Mouse (Mus musculus) lung, postnatal 4 days (tissue): ENCODE measurements around the gene Klk1b9.
"Not testable (repeated sequence)": the region's sequence is repeated elsewhere in the genome, so short reads cannot be mapped to it uniquely, and the experiment has no call there.

Experiments used
- DNase-seq, 2 experiments: peaks; one replicate each; pipeline ENCODE4 v3.0.0; 2021

Gene Klk1b9

GRCm38 (mm10) chr7:43975761-43976160 is at the start of gene Klk1b9:
Gene Klk1b9, plus strand, starts transcription at chr7:43976061.
- not testable (repeated sequence) for DNase-seq

- DNase-seq, result no peak
These were observed 47.3 kb upstream of the Klk1b9 start for GRCm38 (mm10) chr7:43928521-43928920.

DNA sequence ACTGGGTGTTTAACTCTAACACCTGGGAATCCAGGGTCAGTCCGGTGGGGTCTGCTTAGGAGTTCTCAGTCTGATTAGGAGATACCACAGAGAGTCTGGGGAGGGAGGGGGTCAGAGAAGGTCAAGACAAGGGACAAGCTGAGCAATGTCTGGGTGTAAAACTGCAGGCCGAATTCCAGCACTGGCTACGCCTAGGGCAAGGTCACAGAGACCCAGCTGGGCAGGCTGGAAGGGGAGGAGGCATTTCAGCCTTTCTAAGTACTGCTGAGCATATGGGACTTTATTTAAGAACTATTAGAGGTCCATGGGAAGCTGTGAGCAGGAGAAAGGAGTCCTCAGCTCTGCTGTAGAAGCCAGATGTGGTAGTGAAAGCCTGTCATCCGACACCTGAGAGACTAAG is 43.5 kb upstream of the Klk1b9 start:
- no peak for DNase-seq

GRCm38 (mm10) chr7:43933440-43933839 is 42.4 kb upstream of the Klk1b9 start, which contains the start of gene Klk15:
Gene Klk15, plus strand, starts transcription at chr7:43933740.
- DNase-seq, result no peak

DNA sequence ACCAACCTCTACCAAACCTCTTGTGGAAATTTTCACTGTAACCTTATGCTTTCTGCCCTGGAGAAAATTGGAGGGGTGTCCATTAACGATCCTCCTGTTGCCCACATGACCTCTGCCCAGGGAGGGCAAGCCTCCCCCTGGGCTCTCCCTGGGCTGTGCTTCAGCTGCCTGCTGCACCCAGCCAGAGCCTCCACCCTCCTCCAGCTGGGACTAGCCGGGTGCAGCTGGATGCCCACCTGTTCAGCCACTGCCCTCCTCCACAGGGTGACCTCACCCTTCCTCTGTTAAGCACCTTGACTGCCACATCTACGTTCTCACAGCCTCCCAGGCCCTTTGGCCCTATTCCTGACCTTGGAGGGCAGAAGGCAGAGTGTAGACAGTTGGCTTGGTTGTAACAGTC is 41.1 kb upstream of the Klk1b9 start:
- no peak for DNase-seq

GRCm38 (mm10) chr7:43936551-43936950 is 39.3 kb upstream of the Klk1b9 start:
- no peak for DNase-seq

GRCm38 (mm10) chr7:43942293-43942692 is 33.6 kb upstream of the Klk1b9 start:
- DNase-seq, result not testable (repeated sequence)

DNA sequence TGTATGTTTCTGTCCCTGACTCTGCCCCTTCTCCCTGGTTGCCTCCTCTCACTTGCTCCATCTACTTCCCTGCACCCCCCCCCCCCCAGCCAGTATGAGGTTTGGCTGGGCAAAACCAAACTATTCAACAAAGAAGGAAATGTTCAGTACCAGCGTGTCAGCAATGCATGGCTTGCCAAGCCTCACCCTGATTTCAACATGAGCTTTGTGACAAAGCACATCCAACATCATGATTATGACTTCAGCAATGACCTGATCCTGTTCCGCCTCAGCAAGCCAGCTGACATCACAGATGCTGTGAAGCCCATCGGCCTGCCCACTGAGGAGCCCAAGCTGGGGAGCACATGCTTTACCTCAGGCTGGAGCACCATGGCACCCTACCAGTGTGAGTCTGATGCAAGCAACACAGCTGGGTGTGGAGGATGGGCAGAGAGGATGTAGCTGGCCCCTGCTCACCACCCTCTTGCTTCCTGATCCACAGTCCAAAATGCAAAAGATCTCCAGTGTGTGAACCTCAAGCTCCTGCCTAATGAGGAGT is 31.1 kb upstream of the Klk1b9 start:
- DNase-seq, result no peak

GRCm38 (mm10) chr7:43950364-43950763 is 25.5 kb upstream of the Klk1b9 start, which contains the start of gene Klk1b8:
Gene Klk1b8, plus strand, starts transcription at chr7:43950664.
- no peak for DNase-seq

DNA sequence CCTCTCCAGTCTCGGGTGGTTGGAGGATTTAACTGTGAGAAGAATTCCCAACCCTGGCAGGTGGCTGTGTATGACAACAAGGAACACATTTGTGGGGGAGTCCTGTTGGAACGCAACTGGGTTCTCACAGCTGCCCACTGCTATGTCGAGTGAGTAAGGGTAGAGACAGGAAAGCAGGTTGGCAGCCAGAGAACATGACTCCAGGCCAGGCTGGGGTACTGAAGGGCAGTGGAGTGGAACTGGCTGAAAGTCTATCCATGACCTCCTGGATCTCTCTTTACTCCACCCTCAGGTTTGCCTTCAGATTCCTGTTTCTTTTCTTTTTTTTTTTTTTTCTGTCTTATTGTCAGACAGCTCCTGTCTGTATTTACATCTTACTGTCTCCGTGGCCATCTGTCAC is 23.2 kb upstream of the Klk1b9 start:
- DNase-seq, result no peak

DNA sequence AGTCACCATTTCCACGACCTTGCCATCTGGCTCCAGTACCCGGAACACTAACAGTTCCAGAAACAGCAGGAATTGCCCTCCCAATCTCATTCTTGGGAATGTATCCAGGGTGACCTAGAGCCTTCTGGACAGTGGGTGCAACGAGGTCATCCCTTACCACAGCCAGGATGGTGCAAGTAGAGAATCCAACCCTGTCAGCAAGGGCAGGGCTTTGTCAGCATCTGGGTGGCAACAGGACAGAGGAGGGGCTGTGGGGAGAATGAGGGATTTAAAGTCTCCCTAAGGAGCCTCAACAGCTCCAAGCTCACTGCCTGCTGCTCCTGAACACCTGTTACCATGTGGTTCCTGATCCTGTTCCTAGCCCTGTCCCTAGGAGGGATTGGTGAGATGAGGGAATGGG is 9.4 kb upstream of the Klk1b9 start, which contains the start of gene Klk1b1:
Gene Klk1b1, plus strand, starts transcription at position 301 of the 400 bp plus-strand sequence.
- no peak for DNase-seq

DNA sequence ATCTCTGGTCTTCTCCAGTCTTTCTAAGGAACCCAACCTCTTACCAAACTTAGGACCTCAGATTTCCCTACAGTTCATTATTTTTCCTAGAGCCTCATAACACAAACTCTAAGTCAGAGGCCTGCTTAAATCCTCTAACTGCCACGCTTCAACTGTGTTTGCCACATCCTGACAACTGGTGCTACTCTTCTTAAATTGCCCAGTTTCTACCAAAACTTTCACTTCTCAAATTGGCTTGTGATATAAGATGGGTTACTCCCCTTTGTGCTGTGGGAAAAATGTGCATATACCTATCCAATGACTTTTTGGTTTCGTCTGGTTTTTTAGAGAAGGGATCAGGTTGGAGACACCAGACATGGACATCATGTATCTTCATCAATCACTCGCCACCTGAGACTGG is 8.8 kb upstream of the Klk1b9 start:
- no peak for DNase-seq

GRCm38 (mm10) chr7:43967612-43968011 is 8.2 kb upstream of the Klk1b9 start:
- no peak for DNase-seq

GRCm38 (mm10) chr7:43985657-43986056 is 9.8 kb downstream of the Klk1b9 start:
- no peak for DNase-seq

DNA sequence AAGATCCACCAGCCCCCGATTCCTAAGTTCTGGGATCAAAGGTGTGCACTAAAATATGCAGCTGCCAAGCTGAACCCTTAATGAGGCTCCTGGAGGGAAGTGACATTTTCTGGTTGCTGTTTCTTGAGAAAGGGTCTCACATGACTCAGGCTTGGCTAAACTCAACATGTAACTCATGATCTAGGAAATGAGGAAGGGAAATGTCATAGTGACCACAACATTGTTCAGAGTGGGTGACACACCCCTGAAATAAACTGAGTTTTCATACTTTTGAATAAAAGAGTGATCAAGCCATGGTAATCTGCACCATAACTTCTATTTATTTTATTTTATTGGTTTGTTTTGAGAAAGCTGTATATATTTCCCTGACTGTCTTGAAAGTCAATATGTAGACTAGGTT is 19.0 kb downstream of the Klk1b9 start:
- DNase-seq, result not testable (repeated sequence)

DNA sequence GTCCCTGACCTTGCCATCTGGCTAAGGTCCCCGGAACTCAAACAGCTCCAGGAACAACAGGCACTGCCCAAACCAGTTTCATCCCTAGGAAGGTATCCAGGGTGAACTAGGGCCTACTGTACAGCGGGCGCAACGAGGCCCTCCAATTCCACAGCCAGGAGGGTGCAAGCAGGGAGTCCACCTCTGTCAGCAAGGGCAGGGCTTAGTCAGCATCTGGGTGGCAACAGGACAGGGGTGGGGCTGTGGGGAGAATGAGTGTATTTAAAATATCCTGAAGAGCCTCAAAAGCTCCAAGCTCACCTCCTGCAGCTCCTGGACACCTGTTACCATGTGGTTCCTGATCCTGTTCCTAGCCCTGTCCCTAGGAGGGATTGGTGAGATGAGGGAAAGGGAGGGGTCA is 19.7 kb downstream of the Klk1b9 start, which contains the start of gene Klk1b11:
Gene Klk1b11, plus strand, starts transcription at position 301 of the 400 bp plus-strand sequence.
- DNase-seq, result not testable (repeated sequence)

- DNase-seq, result no peak
These were observed 29.0 kb downstream of the Klk1b9 start for GRCm38 (mm10) chr7:44004847-44005246.

DNA sequence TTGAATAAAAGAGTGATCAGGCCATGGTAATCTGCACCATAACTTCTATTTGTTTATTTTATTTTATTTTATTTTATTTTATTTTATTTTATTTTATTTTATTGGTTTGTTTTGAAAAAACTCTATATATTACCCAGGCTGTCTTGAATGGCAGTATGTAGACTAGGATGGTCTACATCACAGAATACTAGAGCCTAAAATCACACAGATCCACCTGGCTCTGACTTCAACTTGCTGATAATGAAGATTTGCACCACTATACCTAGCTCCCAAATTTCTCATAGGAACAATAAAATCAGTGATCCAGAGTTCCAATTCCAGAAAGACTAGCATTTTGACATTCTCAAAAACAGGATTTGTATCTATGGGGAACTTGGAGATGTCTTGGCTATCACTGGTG is 36.0 kb downstream of the Klk1b9 start, which contains the start of gene Klk1b26:
Gene Klk1b26, plus strand, starts transcription at position 301 of the 400 bp plus-strand sequence.
- not testable (repeated sequence) for DNase-seq

DNA sequence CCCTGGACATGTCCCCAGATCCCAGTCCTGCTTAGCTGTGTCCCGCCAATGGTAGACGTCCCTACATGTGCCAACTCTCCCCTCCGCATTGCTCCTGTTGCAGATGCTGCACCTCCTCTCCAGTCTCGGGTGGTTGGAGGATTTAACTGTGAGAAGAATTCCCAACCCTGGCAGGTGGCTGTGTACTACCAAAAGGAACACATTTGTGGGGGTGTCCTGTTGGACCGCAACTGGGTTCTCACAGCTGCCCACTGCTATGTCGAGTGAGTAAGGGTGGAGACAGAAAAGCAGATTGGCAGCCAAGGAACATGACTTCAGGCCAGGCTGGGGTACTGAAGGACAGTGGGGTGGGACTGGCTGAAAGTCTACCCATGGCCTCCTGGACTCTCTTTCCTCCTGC is 38.8 kb downstream of the Klk1b9 start:
- DNase-seq, result not testable (repeated sequence)

DNA sequence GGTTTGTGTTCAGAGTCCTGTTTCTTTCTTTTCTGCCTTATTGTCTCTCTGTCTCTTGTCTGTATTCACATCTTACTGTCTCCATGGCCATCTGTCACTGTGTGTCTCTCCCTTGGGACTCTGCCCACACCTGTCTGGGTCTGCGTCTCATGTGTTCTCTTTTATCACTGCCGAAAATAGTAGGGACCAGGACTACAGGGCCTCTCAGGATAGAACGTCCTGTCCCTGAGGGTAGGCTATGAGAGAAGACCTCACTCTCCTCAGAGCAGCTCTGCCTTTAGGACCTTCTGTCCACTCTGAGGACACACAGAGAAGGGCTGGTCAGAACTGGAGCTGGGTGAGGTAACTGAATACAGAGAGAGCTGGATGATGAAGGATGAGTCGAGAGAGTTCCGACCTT is 39.2 kb downstream of the Klk1b9 start:
- no peak for DNase-seq
